10 mouse cellular contexts compared by ENCODE assay signal in the genomic region with DNA sequence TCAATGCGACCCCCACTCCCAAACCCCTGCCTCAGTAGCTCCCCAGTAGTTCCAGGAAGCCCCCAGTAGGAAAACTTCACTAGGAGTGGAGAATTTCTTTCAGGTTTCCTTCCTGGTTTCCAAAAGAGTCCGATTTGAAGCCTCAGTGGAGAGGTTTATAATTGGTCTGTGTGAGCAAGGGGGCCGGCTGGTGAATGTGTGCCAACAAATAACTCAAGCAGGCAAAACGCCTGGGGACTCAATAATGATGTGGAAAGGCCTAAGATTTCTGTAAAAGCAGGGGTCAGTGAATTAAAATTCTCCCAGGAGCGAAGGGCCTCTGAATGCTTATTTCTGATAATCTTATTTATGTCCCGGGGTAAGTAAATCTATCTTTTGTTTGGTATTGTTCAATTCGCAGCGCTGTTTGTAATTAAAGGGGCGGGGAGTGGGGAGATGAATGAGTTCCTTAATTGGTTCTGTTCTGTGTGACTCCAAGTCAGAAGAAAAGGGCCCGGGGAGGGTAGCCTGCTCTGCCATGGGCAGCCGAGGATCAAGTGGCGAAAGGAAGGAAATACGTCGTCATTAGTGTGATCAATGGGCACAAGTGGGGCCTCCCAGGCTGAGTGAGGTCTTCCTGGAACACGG. TPM values are rescaled to one million over a fixed set of nuclear protein-coding genes. Genes with fewer than 3 reads are reported as not detected.
DNase-seq lines count a peak whose midpoint lies in the region; ATAC-seq and TF ChIP-seq lines count a peak whose summit lies in the region.
"Had no signal": no experiment of that assay in that cellular context is flagged by ENCODE, and none has a peak within 500 bp of the region (broad histone marks: within the 10 kb centered on the region; RNA-seq: fewer than 3 reads in every experiment).

No protein-coding gene starts in this region.

- H3K36me3 ChIP-seq in kidney, postnatal 0 days (ENCODE audit: insufficient read depth, low read length) = no peaks in the 10 kb centered on the region
- no peaks in the 10 kb centered on the region for H3K36me3 ChIP-seq in forebrain, embryonic 12.5 days (replicated peaks)
- H3K36me3 ChIP-seq in limb, embryonic 10.5 days = no peaks in the 10 kb centered on the region
- H3K36me3 ChIP-seq: heart, embryonic 10.5 days had no signal

- H3K4me2 ChIP-seq in kidney, postnatal 0 days (ENCODE audit: low read length) = peak overlapping the region; percentile 39; the same call in 1 of the 2 replicates
- H3K4me2 ChIP-seq in forebrain, embryonic 12.5 days = peak overlapping the region; percentile 43

- no peaks in the 10 kb centered on the region for H3K9me3 ChIP-seq in kidney, postnatal 0 days (replicated peaks; ENCODE audit: low read length)
- H3K9me3 ChIP-seq in forebrain, embryonic 12.5 days = no peaks in the 10 kb centered on the region
- H3K9me3 ChIP-seq in limb, embryonic 10.5 days (replicated peaks) = no peaks in the 10 kb centered on the region
- H3K9me3 ChIP-seq: heart, embryonic 10.5 days had no signal

- H3K9ac ChIP-seq in kidney, postnatal 0 days (ENCODE audit: low read depth, low read length) = 0 out of 2 replicates have a peak overlapping the region, but pooled peaks have one; percentile 13
- H3K9ac ChIP-seq in forebrain, embryonic 12.5 days = peak overlapping the region; percentile 26; the same call in 1 of the 2 replicates

- DNase-seq in kidney, postnatal 0 days (ENCODE audit: low spot score) = peak; percentile 25
- DNase-seq in kidney, adult 18-20 months = no peak
- DNase-seq in limb, embryonic 10.5 days (ENCODE audit: low spot score) = peak; percentile 61
- no peak for DNase-seq in spleen, postnatal 36 days (ENCODE audit: low spot score in 2 of 2)
- no peak for DNase-seq in ovary, adult 18-20 months (ENCODE audit: low spot score)
- DNase-seq in adrenal gland, postnatal 14 days = no peak
- DNase-seq: lung, postnatal 10 days had no signal

- no peak for TF ChIP-seq CTCF in kidney, postnatal 0 days (IDR thresholded peaks at IDR 0.05; ENCODE audit: low read depth)
- TF ChIP-seq CTCF in olfactory bulb, adult 2 months (IDR thresholded peaks at IDR 0.05; ENCODE audit: insufficient read depth, low read depth, low read length) = no peak

- WGBS in kidney, postnatal 0 days = 39% methylated on average over 15 of the region's 15 CpGs
- WGBS in forebrain, embryonic 12.5 days = 5% methylated on average over 15 of the region's 15 CpGs
- 31% methylated on average over 15 of the region's 15 CpGs for WGBS in limb, embryonic 10.5 days
- 8% methylated on average over 15 of the region's 15 CpGs for WGBS in olfactory bulb, adult 2 months

- H3K27ac ChIP-seq in kidney, postnatal 0 days = peak overlapping the region; percentile 47
- H3K27ac ChIP-seq in forebrain, embryonic 12.5 days = no peak overlapping the region; the same call in 1 of the 2 replicates
- peak overlapping the region; percentile 80 for H3K27ac ChIP-seq in limb, embryonic 10.5 days
- no peak overlapping the region for H3K27ac ChIP-seq in olfactory bulb, adult 2 months (ENCODE audit: insufficient read depth, low read depth, low read length)
- H3K27ac ChIP-seq: heart, embryonic 10.5 days had no signal

- no peaks in the 10 kb centered on the region for H3K4me1 ChIP-seq in kidney, postnatal 0 days (replicated peaks; ENCODE audit: insufficient read depth, low read length)
- peaks cover 17% of the 10 kb centered on the region for H3K4me1 ChIP-seq in forebrain, embryonic 12.5 days
- peaks cover 23% of the 10 kb centered on the region for H3K4me1 ChIP-seq in limb, embryonic 10.5 days
- H3K4me1 ChIP-seq in olfactory bulb, adult 2 months (ENCODE audit: control insufficient read depth, insufficient read depth, low read length) = peaks cover 14% of the 10 kb centered on the region; the same call in 1 of the 2 replicates

- no peaks in the 10 kb centered on the region for H3K27me3 ChIP-seq in kidney, postnatal 0 days (ENCODE audit: insufficient read depth, low read length)
- peaks cover 83% of the 10 kb centered on the region for H3K27me3 ChIP-seq in forebrain, embryonic 12.5 days
- no peaks in the 10 kb centered on the region for H3K27me3 ChIP-seq in limb, embryonic 10.5 days (ENCODE audit: low read depth, poor library complexity, severe bottlenecking)

- 0 out of 2 replicates have a peak overlapping the region, but pooled peaks have one; percentile 2 for H3K4me3 ChIP-seq in kidney, postnatal 0 days (replicated peaks; ENCODE audit: low read depth, low read length)
- H3K4me3 ChIP-seq in forebrain, embryonic 12.5 days (replicated peaks) = peak overlapping the region; percentile 19
- peak overlapping the region; percentile 25 for H3K4me3 ChIP-seq in limb, embryonic 10.5 days
- peak overlapping the region; percentile 34; the same call in 1 of the 2 replicates for H3K4me3 ChIP-seq in olfactory bulb, adult 2 months (ENCODE audit: insufficient read depth, low read depth, low read length)
- H3K4me3 ChIP-seq: heart, embryonic 10.5 days had no signal

- TF ChIP-seq POLR2A in olfactory bulb, adult 2 months (IDR thresholded peaks at IDR 0.05; ENCODE audit: insufficient read depth, low read depth, low read length) = no peak

- ATAC-seq in kidney, postnatal 0 days (replicated peaks; ENCODE audit: low FRiP score, low read depth) = no peak
- ATAC-seq in forebrain, embryonic 12.5 days (ENCODE audit: low FRiP score) = peak; percentile 81

RNA-seq across cellular contexts. Expression of a gene that starts 23.4 kb away (rescaled TPM):
- 0.36 and 0.39 TPM in 2 replicates for polyA plus RNA-seq in kidney, postnatal 0 days (2015; fragmentation: Nextera tagmentation; extraction: Ambion mirVana)
- 0.62 and 1.2 TPM in 2 replicates for polyA plus RNA-seq in forebrain, embryonic 12.5 days (2016; fragmentation: Nextera tagmentation; extraction: Ambion mirVana)
- 0.53 and 1.1 TPM in 2 replicates for polyA plus RNA-seq in limb, embryonic 10.5 days (2016; fragmentation: Nextera tagmentation; extraction: Ambion mirVana)
- polyA plus RNA-seq in olfactory bulb, adult 2 months (2012; ENCODE audit: insufficient read depth, insufficient read length, low replicate concordance, missing spikeins) = not detected in 2 replicates
- total RNA-seq in adrenal gland, postnatal 14 days (2021) = not detected in 2 replicates

Comparison
In these comparisons a context has a peak if more than half of its experiments do, and no peak if none do; other contexts are left out.
1. DNase-seq: peak in kidney, postnatal 0 days (single experiment) and limb, embryonic 10.5 days (single experiment); none in kidney, adult 18-20 months (single experiment), spleen, postnatal 36 days (0 of 2), ovary, adult 18-20 months (single experiment) and adrenal gland, postnatal 14 days (single experiment).
2. H3K27ac ChIP-seq: peak in kidney, postnatal 0 days (single experiment) and limb, embryonic 10.5 days (single experiment); none in forebrain, embryonic 12.5 days (single experiment) and olfactory bulb, adult 2 months (single experiment).
3. Peak in every context shown above with its lines, with median percentiles within 50 percentile points of each other: H3K4me3 ChIP-seq.